Mouse (Mus musculus): ENCODE results near the gene Ccdc103.

Gene Ccdc103

DNA sequence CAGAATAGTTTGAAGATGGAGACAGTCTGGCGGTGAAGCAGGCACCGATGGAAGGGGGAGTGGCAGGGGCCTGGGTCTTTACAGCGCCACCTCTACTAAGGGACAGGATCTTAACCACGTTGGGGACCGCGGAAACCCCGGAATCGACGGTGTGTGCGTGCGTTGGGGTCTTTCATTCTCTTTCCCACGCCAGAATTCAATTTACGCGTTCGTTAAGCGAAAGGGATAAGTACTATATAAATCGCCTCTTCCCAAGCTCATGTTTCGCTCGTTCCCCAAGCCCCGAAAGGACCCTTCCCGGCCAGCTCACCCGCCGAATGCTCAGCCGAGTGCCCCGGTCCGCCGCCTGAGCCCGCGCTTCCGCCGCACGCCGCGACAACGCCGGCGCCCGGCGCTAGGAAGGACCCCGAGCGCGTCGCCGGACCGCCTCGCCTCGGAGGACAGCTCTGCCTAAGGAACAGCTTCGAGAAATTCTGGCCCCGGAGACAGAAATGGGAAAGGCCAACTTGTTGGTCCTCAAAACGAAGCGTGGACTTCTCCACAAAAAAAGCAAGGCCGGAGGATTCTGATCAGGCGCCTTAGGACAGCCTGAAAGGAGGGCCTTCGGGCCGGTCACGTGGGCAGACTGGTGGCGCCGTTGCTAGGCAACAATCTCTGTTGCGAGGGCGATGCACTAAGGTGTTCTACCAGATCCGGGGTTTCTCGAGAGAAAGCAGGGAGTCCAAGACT, at the start of gene Ccdc103, which contains the start of gene Eftud2:
TSS of gene Ccdc103 (plus strand) at position 620 of the 729 bp plus-strand sequence.
TSS of gene Eftud2 (minus strand) at position 401 of the 729 bp plus-strand sequence.
- peak; percentile 98 for DNase-seq (ENCODE audit: low read depth, low spot score)

DNA sequence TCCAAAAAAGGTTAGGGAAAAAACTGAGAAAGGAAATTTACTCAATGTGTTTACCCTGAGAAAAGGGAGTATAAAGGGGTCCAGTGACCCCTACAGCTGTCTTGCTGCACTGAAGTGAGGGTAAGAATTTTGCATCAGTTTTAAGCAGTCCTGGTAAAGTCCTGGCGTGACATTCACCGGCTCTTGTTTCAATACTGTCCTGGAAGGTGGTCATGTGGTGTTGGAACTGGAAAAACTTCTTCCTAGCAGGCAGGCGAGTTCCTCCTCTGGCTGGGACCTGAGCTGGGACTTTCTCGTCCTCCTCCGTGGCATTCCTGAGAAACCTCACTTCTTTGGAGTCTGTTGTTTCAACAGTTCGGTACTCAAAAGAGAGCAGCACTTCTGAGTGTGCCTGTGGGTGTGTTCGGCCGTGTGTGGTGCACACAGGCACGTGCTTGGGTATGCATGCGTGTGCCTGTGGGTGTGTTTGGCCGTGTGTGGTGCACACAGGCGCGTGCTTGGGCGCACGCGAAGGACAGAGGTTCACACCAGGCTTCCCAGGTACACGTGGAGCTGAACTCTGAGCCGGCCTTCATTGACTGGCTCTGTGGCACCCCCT, 48.2 kb upstream of the Ccdc103 start:
- no peak for DNase-seq (ENCODE audit: low read depth, low spot score)

DNA sequence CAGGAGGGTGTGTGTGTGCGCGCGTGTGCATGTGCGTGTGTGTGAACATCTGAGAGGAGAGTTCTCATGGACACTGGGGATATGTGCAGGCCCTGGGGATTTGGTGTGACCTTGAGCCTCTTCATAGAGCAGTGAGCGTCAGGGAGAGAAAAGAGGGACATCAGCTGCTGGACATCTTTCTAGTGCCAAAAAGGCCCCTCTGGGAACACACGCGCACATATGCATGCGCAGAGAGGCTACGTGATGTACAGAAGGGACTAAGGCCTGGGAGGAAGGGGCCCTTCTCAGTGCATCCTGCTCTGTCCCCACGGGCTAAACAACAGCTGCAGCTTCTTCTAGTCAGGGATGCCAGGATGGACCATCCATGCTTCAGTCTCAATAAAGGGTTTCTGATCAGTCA, 46.8 kb upstream of the Ccdc103 start:
- DNase-seq (ENCODE audit: low read depth, low spot score), result no peak

DNA sequence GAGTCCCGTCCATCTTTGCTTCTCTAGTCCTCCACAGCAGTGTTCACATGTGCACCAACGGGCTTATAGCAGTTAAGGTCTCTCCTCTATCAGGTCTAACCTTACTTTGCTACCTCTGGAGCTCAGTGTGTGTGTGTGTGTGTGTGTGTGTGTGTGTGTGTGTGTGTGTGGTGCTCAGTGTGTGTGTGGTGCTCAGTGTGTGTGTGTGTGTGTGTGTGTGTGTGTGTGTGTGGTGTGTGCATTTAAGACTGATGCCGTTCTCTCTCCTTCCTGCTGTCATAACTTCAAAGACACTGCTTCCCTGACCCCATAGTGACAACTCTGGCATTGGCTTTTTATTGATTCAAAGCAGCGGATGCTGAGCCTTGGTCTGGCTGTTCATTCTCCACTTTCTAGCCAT, 45.5 kb upstream of the Ccdc103 start, which contains the start of gene Higd1b:
TSS of gene Higd1b (plus strand) at position 301 of the 400 bp plus-strand sequence.
- DNase-seq (ENCODE audit: low read depth, low spot score), result no peak

DNA sequence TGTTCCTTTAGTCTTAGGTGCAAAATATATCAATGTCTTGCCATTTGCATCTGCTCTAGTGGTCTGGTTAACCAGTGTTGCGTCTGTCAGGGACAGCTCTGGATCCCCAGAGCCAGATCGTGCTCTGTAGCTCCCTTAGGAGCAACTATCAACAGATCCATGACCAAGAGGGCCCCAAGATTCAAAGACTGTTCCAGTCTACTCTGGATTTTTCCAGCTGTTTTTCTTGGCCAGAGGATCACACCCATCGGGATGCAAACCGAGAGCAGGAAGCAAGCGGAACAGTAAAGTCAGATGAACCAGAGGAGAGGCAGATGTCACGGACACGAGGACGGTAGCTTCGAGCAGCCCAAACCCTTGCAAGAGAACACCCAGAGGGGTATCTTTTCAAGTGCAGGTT, 44.9 kb upstream of the Ccdc103 start:
- no peak for DNase-seq (ENCODE audit: low read depth, low spot score)

DNA sequence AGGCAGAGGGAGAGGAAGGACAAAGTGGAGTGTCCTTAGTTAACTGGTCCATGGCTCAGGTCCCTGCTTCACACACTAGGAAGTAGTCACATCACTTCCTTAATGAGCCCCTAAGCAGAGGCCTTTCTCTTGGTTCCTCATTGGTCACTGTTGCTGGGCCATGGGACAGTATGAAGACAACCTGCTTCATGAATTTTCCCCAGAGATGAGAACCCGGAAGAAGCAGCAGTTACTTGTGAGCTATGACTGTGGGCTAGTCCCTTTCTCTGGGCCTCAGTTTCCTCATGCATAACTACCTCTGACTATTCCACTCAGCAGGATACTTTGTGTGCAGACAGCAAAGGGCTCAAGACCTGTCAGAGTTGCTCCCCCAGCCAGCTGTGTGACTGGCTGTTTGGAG, 43.6 kb upstream of the Ccdc103 start:
- no peak for DNase-seq (ENCODE audit: low read depth, low spot score)

DNA sequence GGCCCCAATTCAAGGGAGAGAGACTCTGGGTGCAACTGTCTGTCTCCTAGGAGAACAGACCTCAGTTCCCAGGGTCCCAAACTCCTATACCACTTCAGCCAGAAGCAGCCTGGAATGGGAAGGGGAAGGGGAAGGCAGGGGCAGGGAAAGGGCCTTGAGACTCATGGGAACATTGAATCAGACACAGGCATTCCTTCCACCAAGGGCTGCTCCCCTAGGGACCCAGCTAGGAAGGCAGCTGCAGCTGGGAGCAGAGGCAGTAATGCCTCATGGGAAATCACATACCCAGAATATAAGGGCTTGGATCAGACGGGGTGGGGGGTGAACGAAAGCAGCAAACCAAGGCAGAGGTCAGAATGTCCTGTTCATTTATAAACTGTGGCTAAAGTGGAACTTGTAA, 42.9 kb upstream of the Ccdc103 start:
- no peak for DNase-seq (ENCODE audit: low read depth, low spot score)

DNA sequence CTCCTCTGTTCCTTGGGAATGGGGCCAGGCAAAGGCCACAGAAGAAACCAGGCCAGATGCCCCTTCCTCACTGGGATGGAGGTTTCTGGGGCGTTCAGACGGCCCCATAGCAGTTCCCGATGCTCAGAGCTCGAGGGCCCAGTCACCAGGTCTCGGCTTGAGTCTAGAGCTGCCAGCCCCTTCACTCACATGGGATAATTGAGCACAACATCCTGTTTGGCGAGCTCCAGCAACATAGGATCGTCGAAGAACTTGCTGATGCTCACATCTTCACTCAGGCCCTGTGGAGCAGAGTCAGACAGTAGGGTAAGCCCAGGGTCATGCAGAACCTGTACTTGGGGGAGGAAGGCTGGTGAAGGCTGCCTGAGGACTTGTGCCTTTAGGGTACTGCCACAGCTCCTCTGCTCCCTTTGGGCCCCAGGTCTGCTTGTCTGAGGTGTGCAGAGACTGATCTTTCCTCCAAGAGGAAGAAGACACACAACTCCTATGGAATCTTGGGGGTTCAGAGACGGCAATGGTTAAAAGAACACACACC, 42.3 kb upstream of the Ccdc103 start:
- no peak for DNase-seq (ENCODE audit: low read depth, low spot score)

DNA sequence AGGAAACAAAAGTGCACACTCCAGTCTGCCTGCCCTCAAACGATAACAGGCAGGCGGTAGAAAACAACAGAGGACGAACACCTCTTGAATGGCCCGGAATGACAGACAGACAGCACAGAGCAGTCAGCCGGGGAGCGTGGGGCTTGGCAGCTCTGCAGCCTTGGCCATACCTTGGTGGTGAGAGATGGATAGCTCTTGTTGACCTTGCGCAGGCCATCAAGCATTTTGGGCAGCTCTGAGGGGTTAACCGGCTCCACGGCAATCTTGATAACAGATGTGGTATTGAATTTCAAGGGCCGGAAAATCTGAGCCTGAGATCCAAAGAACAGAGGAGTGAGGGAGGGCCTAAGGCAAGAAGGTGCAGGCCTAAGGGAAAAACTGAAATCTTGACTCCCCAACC, 35.1 kb upstream of the Ccdc103 start:
- DNase-seq (ENCODE audit: low read depth, low spot score), result no peak

DNA sequence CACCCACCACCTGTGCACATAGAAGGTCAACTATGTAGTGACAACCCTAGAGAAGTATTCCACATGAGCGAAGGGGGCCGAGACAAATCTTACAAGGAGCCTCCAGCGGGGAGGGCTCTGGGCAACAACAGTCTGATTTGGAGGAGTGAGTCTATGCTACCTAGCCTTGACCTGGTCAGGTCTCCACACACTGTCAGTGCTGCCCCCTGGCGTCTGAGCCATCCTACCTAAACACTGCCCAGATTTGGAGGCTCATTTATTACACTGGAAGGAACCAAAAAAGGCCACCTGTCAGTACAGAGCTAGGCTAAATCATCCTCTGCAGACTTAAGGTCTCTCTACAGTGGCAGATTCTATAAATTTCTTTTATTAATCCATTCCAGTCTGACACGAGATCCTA, 29.1 kb upstream of the Ccdc103 start:
- DNase-seq (ENCODE audit: low read depth, low spot score), result no peak

DNA sequence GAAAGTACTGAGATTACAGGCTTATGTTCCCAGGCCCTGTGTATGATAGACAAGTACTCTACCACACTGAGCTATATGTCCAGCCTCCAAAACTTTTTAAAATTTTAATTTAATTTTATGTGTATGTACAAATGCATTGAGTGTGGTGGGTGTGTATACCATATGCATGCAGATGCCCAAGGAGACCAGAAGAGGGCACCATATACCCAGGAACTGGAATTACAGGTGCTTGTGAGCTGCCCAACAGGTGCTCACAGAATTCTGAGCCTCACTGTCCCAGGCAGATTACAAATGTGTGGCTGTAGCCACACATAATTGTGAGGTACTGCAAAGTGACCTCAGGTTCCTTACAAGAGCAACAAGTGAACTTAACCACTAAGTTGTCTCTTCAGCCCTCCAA, 27.2 kb upstream of the Ccdc103 start:
- DNase-seq (ENCODE audit: low read depth, low spot score), result peak; percentile 54

DNA sequence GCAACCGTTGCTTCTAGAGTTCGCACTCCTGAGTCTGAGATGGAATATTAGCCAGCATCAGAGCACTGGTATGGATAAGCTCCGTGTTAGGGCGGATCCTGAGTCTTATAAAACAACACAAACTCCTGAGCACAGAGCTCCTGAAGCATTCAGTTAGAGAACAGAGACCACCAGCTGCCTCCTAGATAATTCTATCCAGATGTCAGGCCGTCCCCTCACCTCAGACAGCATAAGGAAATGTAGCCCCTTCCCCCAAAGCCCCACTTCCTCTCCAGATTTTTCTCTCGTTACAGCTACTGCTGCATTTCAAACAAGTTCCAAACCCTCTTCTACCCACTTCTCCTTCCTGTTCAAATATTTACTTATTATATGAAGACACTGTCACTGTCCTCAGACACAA, 25.1 kb upstream of the Ccdc103 start:
- no peak for DNase-seq (ENCODE audit: low read depth, low spot score)

DNA sequence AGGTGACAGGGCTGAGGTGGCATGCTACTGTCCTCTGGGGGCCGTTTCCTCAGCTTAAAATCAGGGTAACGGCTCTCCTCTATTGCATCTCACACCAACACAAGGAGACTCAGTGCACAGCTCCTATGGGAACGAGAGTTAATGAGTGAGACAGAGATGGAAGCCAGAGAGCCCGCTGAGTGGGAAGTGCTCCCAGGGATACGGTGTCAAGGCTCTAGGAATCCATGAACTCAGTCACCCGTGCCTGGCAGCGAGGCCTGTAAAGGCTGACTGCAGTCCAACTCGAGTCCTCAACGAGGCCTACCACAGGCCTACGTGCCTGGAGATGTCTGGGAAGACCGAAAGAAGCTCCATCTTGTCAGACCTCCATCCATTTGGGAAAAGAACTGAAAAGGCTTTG, 22.1 kb upstream of the Ccdc103 start:
- DNase-seq (ENCODE audit: low read depth, low spot score), result no peak

DNA sequence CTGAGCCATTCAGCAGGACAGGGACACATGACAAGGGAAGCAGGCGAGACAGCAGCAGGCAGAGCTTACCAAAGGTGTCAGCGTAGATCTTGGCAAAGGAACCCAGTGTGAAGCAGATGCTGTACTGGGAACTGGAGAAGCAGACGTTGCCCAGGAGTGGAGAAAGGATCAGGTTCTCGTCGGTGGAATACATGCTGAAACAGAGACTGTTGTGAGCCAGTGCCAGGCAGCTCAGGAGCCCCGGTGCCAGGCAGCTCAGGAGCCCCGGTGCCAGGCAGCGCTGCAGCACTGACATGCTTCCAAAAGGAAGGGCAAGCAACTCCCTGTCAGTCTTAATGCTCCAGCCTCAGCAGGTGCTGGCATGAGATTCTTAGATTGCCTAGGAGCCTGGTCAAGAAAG, 21.1 kb upstream of the Ccdc103 start:
- no peak for DNase-seq (ENCODE audit: low read depth, low spot score)

DNA sequence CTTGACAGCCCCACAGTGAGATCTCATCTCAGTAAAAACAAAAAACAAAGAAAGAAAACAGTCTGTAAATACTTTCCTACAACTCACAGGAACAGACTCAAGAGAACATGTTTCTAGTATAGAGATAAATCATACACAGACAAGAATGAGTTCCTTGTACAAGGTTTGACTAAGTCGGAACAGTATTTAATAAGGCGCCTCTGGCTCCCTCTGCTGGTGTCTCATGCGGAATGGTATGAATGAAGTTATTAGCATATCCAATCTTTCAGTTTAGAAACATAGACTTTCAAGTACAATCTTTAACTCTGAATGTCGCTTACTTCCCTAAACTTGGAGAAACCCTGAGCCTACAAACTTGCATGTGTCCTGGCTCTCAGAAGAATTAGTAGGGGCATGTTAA, 16.7 kb upstream of the Ccdc103 start:
- no peak for DNase-seq (ENCODE audit: low read depth, low spot score)

DNA sequence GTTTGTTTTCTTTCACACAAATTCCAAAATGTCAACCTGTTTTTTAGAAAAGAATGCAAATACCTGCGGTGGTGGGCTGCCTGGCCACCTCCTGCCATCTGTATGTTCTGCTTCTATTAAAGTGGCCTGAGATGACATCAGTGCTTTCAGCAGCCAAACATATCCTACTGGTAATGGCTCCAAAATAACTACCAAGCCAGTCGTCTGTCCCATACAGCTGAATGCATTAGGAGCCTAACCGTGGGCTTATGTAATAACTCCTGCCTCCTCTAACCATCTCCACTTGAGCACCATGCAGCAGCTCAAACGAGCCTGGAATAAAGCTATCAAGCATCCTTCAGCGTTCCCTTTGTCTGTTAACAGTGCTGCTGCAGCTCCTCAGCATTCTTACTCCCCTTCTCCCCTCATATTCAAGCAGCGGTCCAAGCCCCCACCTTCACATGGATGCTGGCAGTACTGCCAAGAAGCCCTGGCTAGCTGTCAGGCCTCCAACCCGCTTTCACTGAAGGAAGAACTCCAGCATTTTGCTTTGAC, 6.1 kb upstream of the Ccdc103 start:
- DNase-seq (ENCODE audit: low read depth, low spot score), result no peak

DNA sequence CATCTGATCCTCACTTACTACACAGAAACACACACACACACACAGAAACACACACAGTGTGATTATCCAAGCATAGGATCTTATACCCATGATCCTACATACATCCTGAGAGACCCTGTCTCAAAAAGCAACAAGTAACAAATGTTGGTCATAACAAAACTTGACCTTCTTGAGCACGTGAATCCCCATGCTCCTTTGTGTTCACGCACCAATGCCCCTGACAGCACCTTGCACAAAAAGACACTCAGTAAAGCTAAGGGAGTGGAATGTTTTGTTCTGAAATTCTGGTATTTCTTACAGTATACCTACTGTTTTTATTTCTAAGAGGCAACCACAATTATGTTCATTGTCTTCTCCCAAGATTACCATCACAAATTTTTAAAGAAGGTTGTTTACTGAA, 1.4 kb upstream of the Ccdc103 start:
- no peak for DNase-seq (ENCODE audit: low read depth, low spot score)

DNA sequence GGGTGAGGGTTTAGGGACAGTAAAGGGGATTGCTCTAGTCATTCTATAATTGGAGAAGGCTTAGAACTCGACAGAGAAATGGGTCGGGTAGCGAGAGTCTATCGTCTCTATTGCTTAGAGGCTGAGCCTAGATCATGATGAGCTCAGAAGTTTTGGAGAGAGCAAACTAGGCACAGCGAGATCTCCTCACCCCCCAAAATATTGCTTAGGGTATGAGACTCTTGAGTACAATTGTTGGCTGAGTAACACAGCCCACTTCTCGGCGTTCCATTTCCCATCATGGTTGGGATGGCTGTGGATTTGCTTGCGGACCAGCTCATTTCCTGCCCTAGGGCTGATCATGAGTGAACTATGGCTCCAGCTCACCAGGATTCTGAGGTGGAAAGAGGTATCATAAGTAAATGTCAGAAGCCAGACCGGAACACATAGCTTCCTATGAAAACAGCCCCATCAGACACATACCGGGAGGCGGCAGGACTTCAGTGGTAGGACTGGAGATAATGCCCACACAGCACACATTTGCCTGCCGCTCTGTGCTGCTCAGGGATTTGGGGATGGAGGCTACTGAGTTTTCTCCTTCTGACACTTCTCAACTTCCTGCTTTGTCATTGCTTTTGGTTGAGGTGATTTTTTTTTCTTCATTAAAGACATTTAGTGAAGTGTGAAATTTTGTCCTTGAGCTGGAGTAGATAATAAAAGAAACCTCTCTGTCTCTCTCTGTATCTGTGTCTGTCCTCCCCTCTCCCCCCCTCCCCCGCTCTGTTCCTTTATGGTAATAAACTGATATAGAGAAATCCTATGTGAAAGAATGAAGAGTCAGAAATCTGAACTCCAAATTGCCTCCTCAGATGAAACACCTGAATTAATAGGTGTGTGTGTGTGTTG, 552 bp downstream of the Ccdc103 start:
- DNase-seq (ENCODE audit: low read depth, low spot score), result no peak

DNA sequence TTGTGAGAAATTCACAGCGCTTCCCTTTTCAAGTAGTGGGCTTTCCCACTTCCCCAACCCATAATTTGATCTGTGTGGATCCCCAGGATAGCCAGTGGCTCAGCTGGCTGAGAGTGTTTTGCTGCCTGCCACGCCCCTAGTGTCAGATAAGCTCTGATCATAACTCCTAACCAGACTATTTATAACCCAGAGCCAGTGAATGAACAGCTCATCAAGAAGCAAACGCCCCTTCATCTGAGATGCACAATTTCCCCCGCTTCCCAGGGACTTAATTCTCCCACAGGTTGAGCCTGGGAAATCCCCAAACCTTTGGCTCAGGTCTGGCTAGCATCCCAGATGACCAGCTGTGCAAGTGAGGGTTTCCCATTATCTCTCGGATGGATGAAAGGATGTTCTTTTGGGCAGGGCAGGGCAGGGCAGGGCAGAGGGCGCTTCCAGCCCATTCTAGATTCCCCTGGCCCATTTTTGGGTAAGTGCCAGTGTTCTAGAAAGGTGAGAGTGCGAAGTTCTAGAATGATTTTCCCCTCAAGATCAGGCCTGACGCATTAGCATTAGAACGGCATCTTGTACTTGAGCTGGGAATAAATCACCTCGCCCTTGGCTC, 3.7 kb downstream of the Ccdc103 start, which contains the start of gene Fam187a:
TSS of gene Fam187a (plus strand) at position 554 of the 604 bp plus-strand sequence.
- DNase-seq (ENCODE audit: low read depth, low spot score), result no peak

DNA sequence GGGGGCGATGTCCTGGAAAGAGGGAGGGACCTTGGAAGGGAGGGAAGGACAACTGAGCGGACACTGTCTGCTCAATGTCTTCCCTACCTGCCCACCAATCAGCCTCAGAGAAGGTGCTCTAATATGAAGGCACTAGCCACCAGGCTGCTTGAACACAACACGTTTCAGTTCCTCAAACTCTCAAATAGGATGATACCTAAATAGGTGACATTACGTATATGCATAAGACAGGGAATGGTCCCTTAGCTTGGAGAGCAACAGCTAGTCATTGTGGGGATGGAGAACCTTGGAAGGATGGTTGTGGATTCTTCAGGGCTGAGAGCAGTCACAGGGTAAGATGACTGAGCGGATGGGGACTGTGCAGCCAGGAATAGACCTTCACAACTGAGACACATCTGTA, 6.4 kb downstream of the Ccdc103 start:
- no peak for DNase-seq (ENCODE audit: low read depth, low spot score)

DNA sequence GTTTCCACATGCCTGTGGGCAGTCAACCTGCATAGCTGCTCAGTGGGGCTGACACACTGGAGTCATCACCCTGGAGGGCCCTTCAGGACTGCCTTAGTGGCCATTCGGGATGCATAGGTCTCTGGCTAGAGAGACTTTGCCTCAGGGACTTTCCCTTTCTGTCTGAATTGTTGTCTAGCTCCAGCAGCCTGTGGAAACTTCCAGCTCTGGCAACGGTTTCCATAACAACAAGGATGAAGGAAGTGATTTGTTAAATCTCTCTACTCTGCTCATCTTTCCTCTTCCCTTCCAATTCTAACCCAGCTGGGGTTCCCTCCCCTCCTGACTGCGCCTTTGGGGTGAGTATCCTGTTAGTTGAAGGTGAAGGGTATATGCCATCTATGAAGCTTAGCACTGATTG, 7.1 kb downstream of the Ccdc103 start:
- DNase-seq (ENCODE audit: low read depth, low spot score), result no peak
